Mouse (Mus musculus): Measurements from ENCODE around the gene Arl13a. TPM values are rescaled to one million over a fixed set of nuclear protein-coding genes. Genes with fewer than 3 reads are reported as not detected.

Arl13a gene
- polyA plus RNA-seq (2017; shearing (Covaris generic)) = not detected

GRCm38 (mm10) chrX:134187201-134187600, at the start of gene Arl13a:
TSS of gene Arl13a (plus strand) at chrX:134187501.

GRCm38 (mm10) chrX:134162043-134162720, 25.1 kb upstream of the Arl13a start, which contains the start of gene Xkrx:
TSS of gene Xkrx (minus strand) at chrX:134162076.

GRCm38 (mm10) chrX:134221856-134222255, 34.6 kb downstream of the Arl13a start, which contains the start of gene Nox1:
TSS of gene Nox1 (minus strand) at chrX:134221956.

Other genes starting within 250 kb of the Arl13a start
- not detected for gene Sytl4, start 205.7 kb upstream of the Arl13a start, polyA plus RNA-seq (2017; shearing (Covaris generic))
- 44.1 TPM for gene Cstf2, start 128.3 kb upstream of the Arl13a start, polyA plus RNA-seq (2017; shearing (Covaris generic))
- gene Xkrx, start 25.4 kb upstream of the Arl13a start, polyA plus RNA-seq (2017; shearing (Covaris generic)) = 0.44 TPM
- gene Nox1, start 34.5 kb downstream of the Arl13a start, polyA plus RNA-seq (2017; shearing (Covaris generic)) = not detected
- gene Trmt2b, start 89.5 kb downstream of the Arl13a start, polyA plus RNA-seq (2017; shearing (Covaris generic)) = 22.3 TPM
- gene Tmem35a, start 107.7 kb downstream of the Arl13a start, polyA plus RNA-seq (2017; shearing (Covaris generic)) = not detected
- 0.69 TPM for gene Cenpi, start 120.6 kb downstream of the Arl13a start, polyA plus RNA-seq (2017; shearing (Covaris generic))
- not detected for gene Drp2, start 217.1 kb downstream of the Arl13a start, polyA plus RNA-seq (2017; shearing (Covaris generic))

All from effector memory CD4-positive, alpha-beta T cell, adult 7 months (primary cell).